Mouse (Mus musculus) cortical plate, adult 2 months (tissue): ENCODE results near the gene Actl6b. TPM values are rescaled to one million over a fixed set of nuclear protein-coding genes. Genes with fewer than 3 reads are reported as not detected.
A peak's percentile ranks its signal among the peaks of the same experiment; 100 is the strongest.

Source experiments
- H3K27ac ChIP-seq: fragments of 200-500 bp; 2 replicates; pipeline ENCODE4 v1.5.1; 2012; ENCODE audit warnings: low read length, control low read depth, inconsistent platforms; ENCODE audit not compliant: insufficient read depth
- H3K4me1 ChIP-seq: fragments of 200-500 bp; 2 replicates; pipeline ENCODE4 v1.6.1; 2011; ENCODE audit warnings: low read length; ENCODE audit not compliant: control insufficient read depth, insufficient read depth
- H3K4me3 ChIP-seq: fragments of 200-500 bp; 2 replicates; pipeline ENCODE4 v1.5.1; 2011; ENCODE audit warnings: mild to moderate bottlenecking, low read length, control low read depth; ENCODE audit not compliant: insufficient read depth
- CTCF ChIP-seq: fragments of 200-500 bp; IDR thresholded peaks from 2 replicates; pipeline ENCODE4 v1.5.1; 2011; ENCODE audit warnings: mild to moderate bottlenecking, control low read depth, low read length; ENCODE audit not compliant: insufficient read depth; ENCODE audit errors: extremely low read depth
- POLR2A ChIP-seq: fragments of 200-500 bp; IDR thresholded peaks from 2 replicates; pipeline ENCODE4 v1.6.1; 2011; ENCODE audit warnings: mild to moderate bottlenecking, low read length, control low read depth; ENCODE audit not compliant: insufficient read depth; ENCODE audit errors: extremely low read depth
- polyA plus RNA-seq: library from polyadenylated mRNA; depleted of rRNA; stranded (reverse); fragments of >200 nt; gene quantifications from 2 replicates; pipeline ENCODE4 v1.2.3, GENCODE M21; 2012

Actl6b gene
- polyA plus RNA-seq, 1 experiment: 179 TPM

DNA sequence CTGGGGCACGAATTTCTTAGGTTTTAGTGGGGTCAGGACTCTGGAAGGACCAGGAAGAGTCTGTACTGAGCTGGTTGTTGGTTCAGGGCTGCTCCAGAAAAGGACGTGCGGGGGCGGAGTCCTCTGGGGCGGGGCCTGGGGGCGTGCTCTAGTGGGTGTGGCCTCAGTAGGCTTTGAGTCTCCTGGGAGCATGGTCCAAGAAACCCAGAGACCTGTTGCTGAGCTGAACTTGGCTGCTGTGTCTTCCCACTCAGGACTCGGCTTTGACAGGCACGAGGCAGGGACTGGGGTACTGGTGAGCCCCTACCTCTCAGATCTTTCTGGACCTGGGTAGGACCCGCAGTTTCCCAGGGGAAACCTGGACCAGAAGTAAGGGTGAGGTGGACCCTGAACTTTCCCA, 16.3 kb downstream of the Actl6b start, which contains the start of gene Tfr2:
TSS of gene Tfr2 (plus strand) at position 176 of the 400 bp plus-strand sequence.
- TF ChIP-seq CTCF: no peak
- TF ChIP-seq POLR2A: no peak
- H3K4me3 ChIP-seq: no peak within 1 kb of the TSS
- no peaks in the 10 kb centered on the region; the same call in 1 of the 2 replicates for H3K4me1 ChIP-seq
- H3K27ac ChIP-seq: no peak within 1 kb of the TSS

DNA sequence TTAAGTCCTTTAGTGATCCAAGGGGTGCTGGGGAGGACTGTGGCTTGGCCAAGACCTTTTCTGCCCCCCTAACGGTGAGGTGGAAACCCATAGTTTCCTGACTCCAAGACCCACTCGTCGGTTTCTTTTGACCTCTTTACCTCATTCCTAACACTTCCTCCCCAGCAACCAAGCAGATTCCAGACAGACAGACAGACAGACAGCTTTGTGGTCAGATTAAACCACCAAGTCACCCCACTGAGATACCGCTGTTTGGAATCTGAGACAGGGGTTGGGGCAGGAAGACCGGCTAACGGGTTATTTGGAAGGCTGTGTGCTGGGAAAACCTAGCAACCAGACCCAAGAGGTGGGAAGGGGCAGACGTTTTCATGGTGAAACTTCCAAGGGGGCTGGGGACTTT, 16.9 kb downstream of the Actl6b start:
- Histone ChIP-seq H3K4me3 (no peak overlapping the region), H3K4me1 (no peaks in the 10 kb centered on the region; the same call in 1 of the 2 replicates), H3K27ac (no peak overlapping the region)
- TF ChIP-seq POLR2A (no peak), CTCF (no peak)

DNA sequence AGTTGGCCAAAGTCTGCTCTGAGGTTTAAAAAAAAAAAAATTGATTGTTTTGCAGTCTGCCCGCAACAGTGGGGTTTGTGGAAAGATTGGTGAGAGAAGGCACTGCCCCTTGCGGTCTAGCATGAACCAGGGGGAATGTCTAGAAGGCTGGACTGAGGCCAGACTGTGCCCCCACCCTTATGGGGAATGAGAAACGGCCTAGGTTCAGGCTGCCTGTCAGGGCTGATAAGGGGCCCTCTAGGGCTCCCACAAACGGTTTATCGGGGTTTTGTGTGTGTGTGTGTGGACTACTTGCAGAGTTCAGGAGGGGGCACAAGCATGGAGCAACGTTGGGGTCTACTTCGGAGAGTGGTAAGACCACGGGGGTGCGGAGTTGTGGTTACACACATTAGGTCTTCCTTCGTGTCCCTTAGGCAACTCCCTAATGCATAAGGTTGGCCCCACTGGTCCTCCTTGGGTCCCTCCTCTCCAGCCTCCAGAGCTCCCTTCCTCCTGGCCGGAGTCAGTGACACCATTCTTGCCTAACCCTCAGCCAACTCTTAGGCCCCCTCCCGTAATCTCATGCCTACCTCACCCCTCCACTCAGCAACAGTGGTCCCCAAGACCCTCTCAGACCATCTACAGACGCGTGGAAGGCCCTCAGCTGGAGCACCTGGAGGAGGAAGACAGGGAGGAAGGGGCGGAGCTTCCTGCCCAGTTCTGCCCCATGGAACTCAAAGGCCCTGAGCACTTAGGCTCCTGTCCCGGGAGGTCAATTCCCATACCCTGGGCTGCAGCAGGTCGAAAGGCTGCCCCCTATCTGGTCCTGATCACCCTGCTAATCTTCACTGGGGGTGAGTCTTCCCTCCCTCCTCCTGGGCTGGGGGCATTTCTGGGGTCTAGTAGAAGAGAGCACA, 17.6 kb downstream of the Actl6b start:
- H3K4me3 ChIP-seq: no peak overlapping the region
- no peak overlapping the region for H3K27ac ChIP-seq
- TF ChIP-seq CTCF (no peak), POLR2A (no peak)
- no peaks in the 10 kb centered on the region; the same call in 1 of the 2 replicates for H3K4me1 ChIP-seq

DNA sequence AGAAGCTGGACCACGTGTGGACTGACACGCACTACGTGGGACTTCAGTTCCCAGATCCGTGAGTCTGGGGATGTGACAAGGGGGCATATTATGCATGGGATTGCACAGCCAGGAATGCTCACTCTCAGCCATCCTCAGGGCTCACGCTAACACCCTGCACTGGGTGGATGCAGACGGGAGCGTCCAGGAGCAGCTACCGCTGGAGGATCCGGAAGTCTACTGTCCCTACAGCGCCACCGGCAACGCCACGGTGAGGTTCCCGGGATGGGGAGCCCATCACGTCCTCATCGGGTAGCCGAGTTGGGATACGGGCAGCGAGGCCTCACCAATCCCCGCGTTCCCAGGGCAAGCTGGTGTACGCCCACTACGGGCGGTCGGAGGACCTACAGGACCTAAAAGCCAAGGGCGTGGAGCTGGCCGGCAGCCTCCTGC, 21.2 kb downstream of the Actl6b start:
- TF ChIP-seq POLR2A (peak; percentile 49; the same call in 1 of the 2 replicates), CTCF (0 out of 2 replicates have a peak, but pooled peaks have one; percentile 7)
- Histone ChIP-seq H3K4me3 (peak overlapping the region; percentile 70), H3K4me1 (no peaks in the 10 kb centered on the region; the same call in 1 of the 2 replicates), H3K27ac (no peak overlapping the region)

DNA sequence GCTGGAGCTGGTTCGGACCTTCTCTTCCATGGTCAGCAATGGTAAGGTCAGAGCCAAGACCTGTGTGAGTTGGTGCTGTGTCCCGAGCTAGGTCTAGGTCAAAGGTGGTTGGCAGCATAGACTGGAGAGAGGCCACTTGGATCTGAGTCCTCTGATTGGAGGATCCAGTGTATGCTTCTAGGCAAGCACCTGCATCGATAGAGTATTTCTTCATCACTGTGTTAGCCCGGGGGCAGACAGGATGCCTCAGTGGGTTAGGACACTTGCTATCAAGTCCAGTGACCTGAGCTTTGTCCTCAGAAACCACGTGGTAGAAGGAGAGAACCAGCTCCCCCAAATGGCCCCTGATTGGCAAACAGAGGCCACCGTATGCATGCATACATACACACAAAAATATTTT, 26.9 kb downstream of the Actl6b start:
- TF ChIP-seq POLR2A (no peak), CTCF (no peak)
- no peak overlapping the region for H3K4me3 ChIP-seq
- no peaks in the 10 kb centered on the region for H3K4me1 ChIP-seq
- no peak overlapping the region for H3K27ac ChIP-seq

DNA sequence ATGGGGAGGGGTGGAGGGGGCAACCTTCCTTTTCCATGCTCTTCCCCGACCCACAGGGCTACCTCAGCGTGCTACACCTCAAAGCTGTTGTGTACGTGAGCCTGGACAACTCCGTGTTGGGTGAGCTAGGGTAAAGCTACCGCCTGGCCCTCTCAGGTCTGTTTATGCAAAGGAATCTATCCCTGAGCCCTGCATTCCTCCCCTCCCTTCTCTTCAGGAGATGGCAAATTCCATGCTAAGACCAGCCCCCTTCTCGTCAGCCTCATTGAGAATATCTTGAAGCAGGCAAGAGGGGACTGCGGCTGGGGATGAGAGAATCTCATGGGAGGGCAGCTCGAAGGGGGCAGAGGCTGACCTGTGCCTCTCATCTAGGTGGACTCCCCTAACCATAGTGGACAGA, 29.4 kb downstream of the Actl6b start:
- Histone ChIP-seq H3K4me3 (no peak overlapping the region), H3K27ac (no peak overlapping the region), H3K4me1 (no peaks in the 10 kb centered on the region)
- TF ChIP-seq POLR2A (no peak), CTCF (no peak)

DNA sequence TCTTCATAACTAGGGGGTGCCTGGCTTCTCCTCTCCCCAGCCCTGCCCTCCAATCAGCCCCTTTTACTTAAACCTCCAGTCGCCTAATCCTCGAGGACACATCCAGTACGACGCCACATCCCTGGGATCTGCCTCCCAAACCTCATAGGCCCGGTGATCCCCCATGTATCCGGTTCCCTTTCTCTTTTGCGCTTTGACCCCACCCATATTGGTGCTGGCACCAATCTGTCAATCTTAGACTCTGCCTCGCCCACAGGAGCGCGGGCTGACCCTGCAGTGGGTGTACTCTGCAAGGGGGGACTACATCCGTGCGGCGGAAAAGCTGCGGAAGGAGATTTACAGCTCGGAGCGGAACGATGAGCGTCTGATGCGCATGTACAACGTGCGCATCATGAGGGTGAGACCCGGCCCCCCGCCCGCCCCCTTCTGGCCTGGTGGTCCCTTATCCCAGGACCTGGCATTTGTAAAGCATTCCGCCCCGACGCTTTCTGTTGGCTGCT, 30.4 kb downstream of the Actl6b start:
- H3K27ac ChIP-seq: no peak overlapping the region
- TF ChIP-seq CTCF (no peak), POLR2A (no peak; the same call in 1 of the 2 replicates)
- H3K4me1 ChIP-seq: no peaks in the 10 kb centered on the region
- peak overlapping the region; percentile 16 for H3K4me3 ChIP-seq

DNA sequence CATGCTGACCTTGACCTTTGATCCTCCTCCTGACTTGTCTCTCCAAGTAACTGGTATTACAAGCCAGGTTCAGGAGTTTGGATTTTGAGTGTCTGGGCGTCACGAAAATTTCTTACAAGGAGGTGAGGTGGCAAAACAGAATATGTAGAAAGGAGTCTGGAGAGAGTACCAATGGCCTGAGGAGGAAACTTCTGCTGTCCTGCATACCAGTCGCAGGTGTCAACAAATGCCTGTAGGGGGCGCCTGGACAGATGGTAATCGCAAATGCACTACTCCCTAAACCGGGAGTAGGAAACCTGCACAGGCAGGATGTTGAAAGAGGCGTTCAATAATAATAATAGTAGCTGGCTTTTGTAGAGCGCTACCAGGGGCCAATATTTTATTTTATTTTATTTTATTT, 31.7 kb downstream of the Actl6b start:
- no peaks in the 10 kb centered on the region for H3K4me1 ChIP-seq
- no peak overlapping the region for H3K27ac ChIP-seq
- no peak overlapping the region for H3K4me3 ChIP-seq
- TF ChIP-seq CTCF: peak; percentile 56
- no peak for TF ChIP-seq POLR2A

DNA sequence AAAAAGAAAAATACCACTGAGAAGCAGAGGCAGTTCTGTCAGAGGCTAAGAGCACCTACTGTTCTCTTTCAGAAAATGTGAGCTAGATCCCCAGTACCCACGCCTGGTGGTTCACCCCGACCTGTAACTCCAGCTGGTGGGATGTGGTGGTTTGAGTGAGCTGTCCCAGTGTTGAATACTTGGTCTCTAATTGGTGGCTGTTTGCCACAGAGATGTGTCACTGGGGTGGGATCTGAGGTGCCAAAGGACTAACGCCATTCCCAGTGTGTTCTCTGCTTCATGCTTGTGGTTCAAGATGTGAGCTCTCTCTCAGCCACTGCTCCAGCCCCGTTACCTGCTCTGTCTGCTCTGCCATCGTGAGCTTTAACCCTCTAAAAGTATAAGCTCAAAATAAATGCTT, 37.2 kb downstream of the Actl6b start:
- Histone ChIP-seq H3K4me1 (no peaks in the 10 kb centered on the region), H3K27ac (no peak overlapping the region), H3K4me3 (no peak overlapping the region)
- TF ChIP-seq POLR2A (no peak), CTCF (no peak)

DNA sequence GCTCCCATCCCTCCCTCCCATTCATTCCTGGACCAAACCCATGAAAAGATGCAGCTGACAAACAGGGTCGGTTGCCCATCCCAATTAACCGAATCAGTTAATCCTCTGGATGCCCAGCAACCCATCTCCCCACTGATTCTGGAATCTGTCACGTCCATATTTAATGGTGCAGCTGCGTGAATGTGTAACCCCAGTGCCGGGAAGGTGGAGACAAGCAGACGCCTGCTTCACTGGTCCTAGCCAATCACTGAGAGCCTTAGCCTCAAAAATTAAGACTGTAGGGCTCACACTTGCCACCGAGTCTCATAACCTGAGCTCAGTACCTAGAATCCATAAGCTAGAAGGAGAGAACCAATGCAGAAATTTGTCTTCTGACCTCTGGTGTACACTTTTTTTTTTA, 42.6 kb downstream of the Actl6b start:
- H3K4me3 ChIP-seq: no peak overlapping the region
- peaks cover 4% of the 10 kb centered on the region for H3K4me1 ChIP-seq
- no peak overlapping the region for H3K27ac ChIP-seq
- TF ChIP-seq CTCF: no peak
- TF ChIP-seq POLR2A: no peak
